Mouse (Mus musculus) erythroblast, embryonic 14.5 days (primary cell): ENCODE measurements around the gene Zbtb7b.

ENCODE experiments used
- GATA1 ChIP-seq: IDR thresholded peaks from 2 replicates; pipeline ENCODE4 v1.6.1; 2012; ENCODE audit warnings: low read length, inconsistent platforms, mixed read lengths
- TAL1 ChIP-seq: IDR thresholded peaks from 3 replicates; pipeline ENCODE4 v1.6.1; 2012; ENCODE audit warnings: low read length, inconsistent platforms, mixed read lengths

DNA sequence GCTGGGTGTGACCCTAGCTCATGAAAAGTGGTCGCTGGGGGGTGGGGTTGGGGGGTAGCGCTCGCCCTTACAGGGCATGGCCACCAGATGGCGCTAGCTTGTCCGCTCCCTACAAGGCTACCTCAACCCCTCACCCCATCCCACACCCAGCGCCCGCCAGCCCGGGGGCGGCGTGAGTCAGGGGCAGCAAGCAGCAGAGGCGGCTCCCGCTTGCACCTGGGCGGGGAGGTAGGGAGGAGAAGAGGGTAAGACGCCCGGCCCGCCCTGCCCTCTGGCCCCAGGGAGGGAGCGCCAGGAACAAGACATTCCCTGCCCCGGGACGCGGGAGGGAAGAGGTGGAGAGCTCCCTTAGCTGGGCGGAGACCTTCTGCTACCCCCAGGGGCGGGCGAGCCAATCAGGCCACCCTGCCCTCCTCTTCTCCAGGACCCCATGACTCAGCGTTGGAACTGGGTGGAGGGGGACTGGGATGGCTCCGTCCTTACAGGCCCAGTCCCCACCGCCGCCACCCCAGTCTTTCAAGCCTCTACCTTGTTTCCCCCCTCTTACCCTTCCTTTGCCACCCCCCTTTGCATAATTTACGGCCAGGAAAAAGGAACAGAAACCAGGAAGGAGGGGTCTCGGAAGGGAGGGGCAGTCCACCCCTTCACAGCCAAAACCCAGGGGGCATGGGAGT is 16.0 kb downstream of the Zbtb7b start:
- TF ChIP-seq TAL1: no peak
- TF ChIP-seq GATA1: no peak
